Mouse (Mus musculus): ENCODE data around the gene Atmin. TPM values are rescaled to one million over a fixed set of nuclear protein-coding genes. Genes with fewer than 3 reads are reported as not detected.

Gene Atmin
- polyA plus RNA-seq (2015; fragmentation: Nextera tagmentation; extraction: Ambion mirVana) = 19.5 and 20.9 TPM in 2 replicates

- Histone ChIP-seq H3K4me2 (peak within 1 kb of the TSS; percentile 95), H3K4me3 (peak within 1 kb of the TSS; percentile 98), H3K27ac (peak within 1 kb of the TSS; percentile 79), H3K9me3 (no peaks in the 10 kb centered on the region), H3K36me3 (no peaks in the 10 kb centered on the region; the same call in 1 of the 2 replicates), H3K27me3 (no peaks in the 10 kb centered on the region), H3K4me1 (replicated peaks) (peaks cover 27% of the 10 kb centered on the region), H3K9ac (peak within 1 kb of the TSS; percentile 93)
- 0% methylated on average over 28 of the region's 46 CpGs for WGBS
- ATAC-seq (ENCODE audit: low FRiP score) = peak; percentile 88
These were observed at the start of gene Atmin for GRCm38 (mm10) chr8:116943161-116943554. TSS of gene Atmin (plus strand) at chr8:116943393.

GRCm38 (mm10) chr8:116893938-116894337 is 49.3 kb upstream of the Atmin start:
- H3K27me3 ChIP-seq = no peaks in the 10 kb centered on the region
- 0 out of 2 replicates have a peak, but pooled peaks cover 3% of the 10 kb centered on the region for H3K9me3 ChIP-seq
- WGBS = 94% methylated on average over 11 of the region's 11 CpGs
- no peak overlapping the region for H3K4me2 ChIP-seq
- H3K36me3 ChIP-seq = peaks cover 18% of the 10 kb centered on the region
- no peak overlapping the region for H3K4me3 ChIP-seq
- H3K27ac ChIP-seq = no peak overlapping the region
- H3K4me1 ChIP-seq (replicated peaks) = no peaks in the 10 kb centered on the region
- H3K9ac ChIP-seq = no peak overlapping the region
- ATAC-seq (ENCODE audit: low FRiP score) = no peak

- ATAC-seq (ENCODE audit: low FRiP score) = no peak
- Histone ChIP-seq H3K4me2 (no peak overlapping the region), H3K9ac (no peak overlapping the region), H3K27ac (no peak overlapping the region), H3K9me3 (0 out of 2 replicates have a peak, but pooled peaks cover 3% of the 10 kb centered on the region), H3K4me3 (no peak overlapping the region), H3K27me3 (no peaks in the 10 kb centered on the region), H3K36me3 (peaks cover 9% of the 10 kb centered on the region), H3K4me1 (replicated peaks) (no peaks in the 10 kb centered on the region)
- 86% methylated on average over 6 of the region's 6 CpGs for WGBS
These were observed 47.7 kb upstream of the Atmin start for GRCm38 (mm10) chr8:116895521-116895920.

- WGBS = 96% methylated on average over 4 of the region's 4 CpGs
- ATAC-seq (ENCODE audit: low FRiP score) = no peak
- Histone ChIP-seq H3K36me3 (peaks cover 11% of the 10 kb centered on the region; the same call in 1 of the 2 replicates), H3K4me1 (replicated peaks) (no peaks in the 10 kb centered on the region), H3K4me2 (no peak overlapping the region), H3K9ac (no peak overlapping the region), H3K27ac (no peak overlapping the region), H3K27me3 (no peaks in the 10 kb centered on the region), H3K4me3 (no peak overlapping the region), H3K9me3 (no peaks in the 10 kb centered on the region)
These were observed 38.5 kb upstream of the Atmin start for GRCm38 (mm10) chr8:116904736-116905135.

- Histone ChIP-seq H3K27me3 (no peaks in the 10 kb centered on the region), H3K36me3 (peaks cover 11% of the 10 kb centered on the region; the same call in 1 of the 2 replicates), H3K4me3 (no peak overlapping the region), H3K4me2 (no peak overlapping the region), H3K9me3 (no peaks in the 10 kb centered on the region), H3K9ac (no peak overlapping the region), H3K27ac (no peak overlapping the region), H3K4me1 (replicated peaks) (no peaks in the 10 kb centered on the region)
- 88% methylated on average over 4 of the region's 4 CpGs for WGBS
- no peak for ATAC-seq (ENCODE audit: low FRiP score)
These were observed 37.9 kb upstream of the Atmin start for GRCm38 (mm10) chr8:116905252-116905651.

- no peak overlapping the region for H3K27ac ChIP-seq
- no peak overlapping the region for H3K4me3 ChIP-seq
- no peak for ATAC-seq (ENCODE audit: low FRiP score)
- no peak overlapping the region for H3K4me2 ChIP-seq
- 95% methylated on average over 4 of the region's 4 CpGs for WGBS
- no peaks in the 10 kb centered on the region for H3K9me3 ChIP-seq
- H3K4me1 ChIP-seq (replicated peaks) = no peaks in the 10 kb centered on the region
- no peak overlapping the region for H3K9ac ChIP-seq
- no peaks in the 10 kb centered on the region for H3K27me3 ChIP-seq
- peaks cover 14% of the 10 kb centered on the region; the same call in 1 of the 2 replicates for H3K36me3 ChIP-seq
These were observed 37.4 kb upstream of the Atmin start for GRCm38 (mm10) chr8:116905836-116906235.

- ATAC-seq (ENCODE audit: low FRiP score) = peak; percentile 65
- under 1% methylated on average over 22 of the region's 22 CpGs for WGBS
- peak overlapping the region; percentile 87 for H3K9ac ChIP-seq
- no peaks in the 10 kb centered on the region for H3K27me3 ChIP-seq
- H3K36me3 ChIP-seq = 0 out of 2 replicates have a peak, but pooled peaks cover 6% of the 10 kb centered on the region
- H3K4me1 ChIP-seq (replicated peaks) = peaks cover 17% of the 10 kb centered on the region
- H3K4me3 ChIP-seq = peak overlapping the region; percentile 71
- H3K9me3 ChIP-seq = no peaks in the 10 kb centered on the region
- H3K27ac ChIP-seq = peak overlapping the region; percentile 89
- peak overlapping the region; percentile 77 for H3K4me2 ChIP-seq
These were observed 22.2 kb upstream of the Atmin start for GRCm38 (mm10) chr8:116921005-116921336.

- H3K36me3 ChIP-seq = 0 out of 2 replicates have a peak, but pooled peaks cover 1% of the 10 kb centered on the region
- peak within 1 kb of the TSS; percentile 71 for H3K4me3 ChIP-seq
- ATAC-seq (ENCODE audit: low FRiP score) = peak; percentile 96
- peak within 1 kb of the TSS; percentile 87 for H3K9ac ChIP-seq
- WGBS = under 1% methylated on average over 53 of the region's 57 CpGs
- H3K27ac ChIP-seq = peak within 1 kb of the TSS; percentile 89
- no peaks in the 10 kb centered on the region for H3K9me3 ChIP-seq
- H3K4me2 ChIP-seq = peak within 1 kb of the TSS; percentile 77
- H3K4me1 ChIP-seq (replicated peaks) = peaks cover 17% of the 10 kb centered on the region
- no peaks in the 10 kb centered on the region for H3K27me3 ChIP-seq
These were observed 21.7 kb upstream of the Atmin start, which contains the start of the genes Cmc2 and Cenpn for GRCm38 (mm10) chr8:116921337-116922059. TSS of gene Cmc2 (minus strand) at chr8:116921455. TSS of gene Cenpn (plus strand) at chr8:116921730.

- H3K36me3 ChIP-seq = peaks cover 4% of the 10 kb centered on the region; the same call in 1 of the 2 replicates
- no peaks in the 10 kb centered on the region for H3K9me3 ChIP-seq
- H3K27ac ChIP-seq = peak overlapping the region; percentile 50; the same call in 1 of the 2 replicates
- 34% methylated on average over 17 of the region's 17 CpGs for WGBS
- H3K4me2 ChIP-seq = peak overlapping the region; percentile 77
- peaks cover 17% of the 10 kb centered on the region for H3K4me1 ChIP-seq (replicated peaks)
- H3K27me3 ChIP-seq = no peaks in the 10 kb centered on the region
- ATAC-seq (ENCODE audit: low FRiP score) = no peak
- H3K9ac ChIP-seq = peak overlapping the region; percentile 87
- peak overlapping the region; percentile 71 for H3K4me3 ChIP-seq
These were observed 21.0 kb upstream of the Atmin start for GRCm38 (mm10) chr8:116922060-116922757.

- no peak overlapping the region for H3K4me2 ChIP-seq
- H3K4me1 ChIP-seq (replicated peaks) = peaks cover 17% of the 10 kb centered on the region
- H3K4me3 ChIP-seq = no peak overlapping the region
- no peak overlapping the region for H3K27ac ChIP-seq
- no peak for ATAC-seq (ENCODE audit: low FRiP score)
- H3K36me3 ChIP-seq = peaks cover 14% of the 10 kb centered on the region
- no peaks in the 10 kb centered on the region for H3K9me3 ChIP-seq
- no peak overlapping the region for H3K9ac ChIP-seq
- H3K27me3 ChIP-seq = no peaks in the 10 kb centered on the region
- 95% methylated on average over 8 of the region's 8 CpGs for WGBS
These were observed 19.7 kb upstream of the Atmin start for GRCm38 (mm10) chr8:116923526-116923925.

- Histone ChIP-seq H3K9ac (no peak overlapping the region), H3K36me3 (peaks cover 23% of the 10 kb centered on the region), H3K4me1 (replicated peaks) (no peaks in the 10 kb centered on the region), H3K27ac (no peak overlapping the region), H3K4me3 (no peak overlapping the region), H3K27me3 (no peaks in the 10 kb centered on the region), H3K9me3 (no peaks in the 10 kb centered on the region), H3K4me2 (no peak overlapping the region)
- WGBS = 90% methylated on average over 9 of the region's 9 CpGs
- no peak for ATAC-seq (ENCODE audit: low FRiP score)
These were observed 15.3 kb upstream of the Atmin start for GRCm38 (mm10) chr8:116927880-116928279.

- Histone ChIP-seq H3K4me1 (replicated peaks) (no peaks in the 10 kb centered on the region), H3K9me3 (no peaks in the 10 kb centered on the region), H3K4me2 (no peak overlapping the region), H3K9ac (no peak overlapping the region), H3K4me3 (no peak overlapping the region), H3K27me3 (no peaks in the 10 kb centered on the region), H3K36me3 (peaks cover 26% of the 10 kb centered on the region), H3K27ac (no peak overlapping the region)
- ATAC-seq (ENCODE audit: low FRiP score) = no peak
- WGBS = 94% methylated on average over 5 of the region's 5 CpGs
These were observed 14.6 kb upstream of the Atmin start for GRCm38 (mm10) chr8:116928588-116928987.
